Mouse (Mus musculus) brain, embryonic 18.5 days (tissue): ENCODE measurements at regions not wholly inside any gene's neighbourhood (a gene's known extent, or its start where the extent isn't known, plus 50 kb on each side); places are given as distances from the start of the nearest gene placed in this dataset.
"Not testable (repeated sequence)": the region's sequence is repeated elsewhere in the genome, so short reads cannot be mapped to it uniquely, and the experiment has no call there.

Experiments
- DNase-seq: peaks from one replicate; pipeline ENCODE4 v3.0.0-alpha.2; 2012; ENCODE audit warnings: low read depth, low spot score

DNA sequence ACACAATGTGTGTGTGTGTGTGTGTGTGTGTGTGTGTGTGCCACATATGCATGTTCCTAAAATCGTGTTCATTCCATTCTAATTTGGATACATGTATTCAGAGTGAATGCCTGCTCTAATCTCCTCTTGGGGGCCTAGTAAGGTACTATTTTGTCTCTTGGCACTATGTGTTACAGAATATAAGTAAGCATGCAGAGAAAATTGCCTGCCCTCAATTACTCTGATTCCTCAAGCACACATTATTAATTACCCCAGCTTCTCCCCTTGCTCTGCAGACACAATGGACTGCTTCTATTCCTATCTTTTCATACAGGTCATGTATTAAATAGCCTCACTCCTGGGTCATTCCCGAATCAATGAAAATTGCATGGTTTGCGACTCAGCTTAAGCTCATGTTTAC lies 406.3 kb downstream of the Trib2 start:
- no peak for DNase-seq

- DNase-seq = not testable (repeated sequence)
These were observed 409.1 kb downstream of the Trib2 start for GRCm38 (mm10) chr12:15407577-15407976.

DNA sequence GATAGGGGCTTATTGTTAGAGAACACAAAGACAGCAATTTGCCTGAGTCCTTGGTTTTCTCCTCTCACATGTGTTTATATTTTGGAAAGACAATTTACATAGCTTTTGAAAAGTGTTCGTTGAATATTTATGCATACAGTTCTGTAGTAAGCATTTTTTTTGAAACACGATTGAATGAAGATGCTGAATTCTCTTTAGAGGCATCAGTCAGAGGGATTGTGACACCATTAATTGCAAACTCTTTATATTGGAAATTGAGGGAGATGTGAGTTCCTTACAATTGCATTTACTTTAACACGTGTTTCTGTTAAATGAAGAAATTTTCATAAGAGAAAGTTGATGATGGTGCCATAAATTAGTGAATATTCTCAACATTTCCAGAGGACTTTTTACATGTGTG lies 424.1 kb downstream of the Trib2 start:
- no peak for DNase-seq

DNA sequence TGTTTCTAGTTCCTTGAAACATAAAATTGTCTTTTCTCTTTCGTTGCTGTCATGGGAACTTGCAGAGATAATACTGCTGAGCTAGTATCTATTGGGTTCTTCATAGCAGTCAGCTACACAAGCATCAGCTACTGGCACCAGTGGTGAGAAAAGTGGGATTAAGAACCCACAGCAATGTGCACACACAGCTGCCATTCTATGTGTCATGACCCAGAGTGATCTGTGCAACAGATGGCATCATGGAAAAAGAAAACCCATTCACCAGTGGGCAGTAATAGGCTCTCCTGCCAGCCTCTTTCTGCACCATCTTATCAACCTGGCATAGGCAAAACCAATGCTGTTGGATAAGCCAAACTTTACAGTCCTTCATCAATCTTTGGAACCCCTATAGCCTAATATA lies 428.1 kb downstream of the Trib2 start:
- DNase-seq = no peak

GRCm38 (mm10) chr12:15357808-15358207 lies 458.9 kb downstream of the Trib2 start:
- DNase-seq = no peak

GRCm38 (mm10) chr12:15320697-15321449 lies 495.8 kb downstream of the Trib2 start:
- DNase-seq = no peak

- DNase-seq = no peak
These were observed 497.1 kb downstream of the Trib2 start for GRCm38 (mm10) chr12:15319647-15320046.

GRCm38 (mm10) chr12:15294898-15295297 lies 521.8 kb downstream of the Trib2 start:
- DNase-seq = no peak

GRCm38 (mm10) chr12:15262165-15262564 lies 554.6 kb downstream of the Trib2 start:
- no peak for DNase-seq

GRCm38 (mm10) chr12:15261604-15262003 lies 555.1 kb downstream of the Trib2 start:
- DNase-seq = no peak

- DNase-seq = no peak
These were observed 555.8 kb downstream of the Trib2 start for GRCm38 (mm10) chr12:15260907-15261415.

- DNase-seq = no peak
These were observed 571.8 kb downstream of the Trib2 start for GRCm38 (mm10) chr12:15244966-15245365.

DNA sequence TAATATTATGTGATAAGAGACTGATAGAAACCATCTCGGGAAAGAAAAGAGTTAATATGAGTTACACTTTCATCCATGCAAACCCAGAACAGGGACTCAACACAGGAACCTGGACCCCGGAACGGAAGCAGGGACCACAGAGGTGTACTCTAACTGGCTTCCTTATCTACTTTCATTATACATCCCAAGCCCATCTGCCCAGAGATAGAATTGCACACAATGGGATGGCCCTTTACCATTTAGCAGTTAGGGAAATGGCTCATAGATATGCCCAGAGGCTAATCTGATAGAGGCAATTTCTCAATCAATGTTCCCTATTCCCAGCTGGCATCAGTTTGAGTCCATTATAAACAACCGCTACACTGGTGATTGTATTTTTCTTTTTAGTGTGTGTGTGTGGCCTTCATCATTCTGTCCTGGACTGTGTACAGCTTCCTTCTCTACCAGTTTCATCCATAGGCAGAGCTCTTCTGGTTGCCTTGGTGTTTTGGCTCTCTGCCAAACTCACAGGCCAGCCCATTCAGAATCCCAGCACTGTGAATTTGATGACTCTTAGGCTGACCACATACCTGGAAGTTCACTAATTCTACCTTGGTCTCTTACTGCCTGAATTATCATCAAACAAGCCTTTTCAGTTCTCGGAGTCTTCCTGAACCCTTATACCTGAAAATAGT lies 594.1 kb downstream of the Trib2 start:
- DNase-seq = no peak

GRCm38 (mm10) chr12:15218504-15218903 lies 598.2 kb downstream of the Trib2 start:
- DNase-seq = no peak

DNA sequence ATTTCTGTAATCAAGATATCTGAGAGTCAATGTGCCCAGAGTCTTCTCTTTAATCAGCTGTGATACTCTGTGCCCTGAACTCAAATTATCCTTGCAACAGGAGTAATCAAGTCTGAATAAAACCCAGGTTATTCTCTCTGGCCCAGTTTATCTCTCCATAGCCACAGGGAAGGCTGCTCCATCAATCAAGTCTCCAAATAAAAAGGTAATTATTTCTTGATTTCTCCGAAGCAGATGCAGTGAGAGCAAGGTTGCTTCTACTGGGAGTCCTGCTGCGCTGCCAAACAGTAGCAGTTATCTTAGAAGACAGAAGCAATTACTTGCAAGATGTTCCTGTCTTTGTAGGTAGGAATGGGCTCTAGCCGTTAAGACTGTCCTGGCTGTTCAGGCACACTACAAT lies 600.5 kb downstream of the Trib2 start:
- no peak for DNase-seq

GRCm38 (mm10) chr12:15174411-15175041 lies 642.2 kb downstream of the Trib2 start:
- no peak for DNase-seq

GRCm38 (mm10) chr12:15162605-15163004 lies 654.1 kb downstream of the Trib2 start:
- DNase-seq = no peak

GRCm38 (mm10) chr12:15161864-15162263 lies 654.9 kb downstream of the Trib2 start:
- no peak for DNase-seq

- DNase-seq = no peak
These were observed 656.2 kb downstream of the Trib2 start for GRCm38 (mm10) chr12:15160478-15160998.

- DNase-seq = no peak
These were observed 670.3 kb downstream of the Trib2 start for GRCm38 (mm10) chr12:15146398-15146797.

- no peak for DNase-seq
These were observed 679.7 kb downstream of the Trib2 start for GRCm38 (mm10) chr12:15137039-15137438.

DNA sequence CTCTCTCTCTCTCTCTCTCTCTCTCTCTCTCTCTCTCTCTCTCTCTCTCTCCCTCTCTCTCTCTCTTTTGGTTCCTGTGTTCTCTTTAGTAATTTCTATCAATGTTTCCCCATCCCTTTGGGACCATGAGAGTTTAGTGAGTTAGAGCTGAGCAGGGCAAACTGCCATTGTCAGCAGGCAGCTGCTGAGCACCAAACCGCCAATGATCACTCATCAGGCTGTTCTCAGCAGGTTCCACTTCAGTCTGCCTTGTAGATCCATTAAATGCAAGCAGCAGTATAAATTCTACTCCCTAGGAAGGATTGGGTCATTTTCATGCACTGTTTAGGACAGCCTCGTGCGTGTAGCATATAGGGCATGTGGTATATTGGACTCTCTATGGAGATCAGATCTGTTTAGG lies 692.5 kb downstream of the Trib2 start:
- no peak for DNase-seq
